Mouse (Mus musculus) thymus, adult 2 months (tissue): ENCODE data around the gene Tomt. TPM values are rescaled to one million over a fixed set of nuclear protein-coding genes. Genes with fewer than 3 reads are reported as not detected.

Experiments used
- DNase-seq: peaks from one replicate; pipeline ENCODE4 v3.0.0; 2021
- H3K27ac ChIP-seq: fragments of 200-500 bp; 2 replicates; pipeline ENCODE4 v1.5.1; 2012; ENCODE audit warnings: low read length, control low read depth; ENCODE audit not compliant: control insufficient read depth, insufficient read depth
- H3K27me3 ChIP-seq: fragments of 200-500 bp; 2 replicates; pipeline ENCODE4 v1.6.1; 2012; ENCODE audit warnings: mild to moderate bottlenecking, low read length, moderate library complexity, mixed read lengths; ENCODE audit not compliant: control insufficient read depth, insufficient read depth
- H3K36me3 ChIP-seq: fragments of 200-500 bp; 2 replicates; pipeline ENCODE4 v1.6.1; 2012; ENCODE audit warnings: mild to moderate bottlenecking, low read length, moderate library complexity; ENCODE audit not compliant: control insufficient read depth, insufficient read depth
- H3K4me1 ChIP-seq: fragments of 200-500 bp; replicated peaks from 2 replicates; pipeline ENCODE4 v1.6.1; 2012; ENCODE audit warnings: low read length; ENCODE audit not compliant: control insufficient read depth, insufficient read depth
- H3K4me3 ChIP-seq: fragments of 200-500 bp; 2 replicates; pipeline ENCODE4 v1.5.1; 2012; ENCODE audit warnings: mild to moderate bottlenecking, low read length, control low read depth, moderate library complexity; ENCODE audit not compliant: control insufficient read depth, insufficient read depth
- CTCF ChIP-seq: fragments of 200-500 bp; IDR thresholded peaks from 2 replicates; pipeline ENCODE4 v1.5.1; 2012; ENCODE audit warnings: mild to moderate bottlenecking, control low read depth, low read length, moderate library complexity, borderline replicate concordance; ENCODE audit not compliant: control insufficient read depth, poor library complexity, insufficient read depth; ENCODE audit errors: extremely low read depth
- POLR2A ChIP-seq: fragments of 200-500 bp; IDR thresholded peaks from 2 replicates; pipeline ENCODE4 v1.6.1; 2012; ENCODE audit warnings: mild to moderate bottlenecking, low read length, control low read depth, moderate library complexity; ENCODE audit not compliant: control insufficient read depth, poor library complexity, insufficient read depth; ENCODE audit errors: extremely low read depth
- WGBS: fragments of 180-500 bp; shearing (Covaris S2); methylation state at CpG from one replicate; pipeline ENCODE4 v1.1.7; 2018; 5-methylcytosine and 5-hydroxymethylcytosine counted together
- polyA plus RNA-seq: library from polyadenylated mRNA; depleted of rRNA; stranded (reverse); fragments of >200 nt; gene quantifications from 2 replicates; pipeline ENCODE4 v1.2.3, GENCODE M21; 2012

Tomt gene
- polyA plus RNA-seq, 1 experiment, result 0.20 TPM

DNA sequence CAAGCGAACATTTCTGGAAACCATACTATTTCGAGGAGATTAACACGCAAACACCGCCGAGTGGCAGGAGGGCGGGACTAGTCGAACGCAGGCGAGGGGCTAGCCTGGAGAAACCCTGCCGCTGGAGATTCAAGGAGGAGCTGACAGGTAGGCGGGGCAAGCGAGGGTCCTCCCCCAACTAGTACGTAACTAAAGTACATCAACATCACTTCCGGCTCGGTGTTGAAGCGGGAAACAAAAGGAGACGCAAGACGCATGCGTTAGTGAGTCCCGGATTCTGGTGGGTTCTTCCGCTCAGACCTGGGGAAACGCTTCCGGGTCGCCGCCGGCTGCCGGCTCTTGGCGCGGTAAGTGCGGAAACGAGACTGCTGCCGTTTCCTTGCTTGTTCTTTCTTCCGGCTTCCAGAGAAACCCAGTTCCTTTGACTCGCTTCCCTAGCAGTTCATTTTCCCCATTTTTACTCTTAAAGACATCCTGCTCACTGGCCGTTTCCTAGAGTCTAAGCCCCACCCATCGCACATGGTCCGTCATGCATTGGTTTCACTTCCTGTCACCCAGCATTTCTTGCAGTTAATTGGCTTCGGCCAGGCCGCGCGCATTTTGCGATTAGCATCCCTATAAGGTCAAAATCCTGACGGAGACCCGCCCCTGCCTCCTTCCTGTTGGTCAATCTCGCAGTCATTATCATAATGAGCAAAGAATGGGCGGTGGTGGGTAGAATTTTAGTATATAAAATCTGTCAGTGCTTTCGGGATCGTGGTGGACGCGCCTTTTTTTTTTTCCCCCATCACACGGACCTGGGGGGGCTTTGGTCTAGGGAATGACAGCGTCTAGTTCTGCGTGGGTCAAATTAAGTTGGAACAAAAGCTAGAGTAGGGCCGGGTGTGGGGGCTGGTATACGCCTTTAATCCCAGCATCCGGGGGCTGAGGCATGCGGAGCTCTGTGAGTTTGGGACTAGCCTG lies 9.8 kb downstream of the Tomt start:
- TF ChIP-seq POLR2A (peak; percentile 44; the same call in 1 of the 2 replicates), CTCF (0 out of 2 replicates have a peak, but pooled peaks have one; percentile 28)
- H3K4me3 ChIP-seq, result peak overlapping the region; percentile 58
- peaks cover 7% of the 10 kb centered on the region for H3K4me1 ChIP-seq
- peak overlapping the region; percentile 74 for H3K27ac ChIP-seq
- H3K27me3 ChIP-seq, result no peaks in the 10 kb centered on the region
- under 1% methylated on average over 57 of the region's 57 CpGs for WGBS
- no peaks in the 10 kb centered on the region for H3K36me3 ChIP-seq
- DNase-seq, result peak; percentile 97

DNA sequence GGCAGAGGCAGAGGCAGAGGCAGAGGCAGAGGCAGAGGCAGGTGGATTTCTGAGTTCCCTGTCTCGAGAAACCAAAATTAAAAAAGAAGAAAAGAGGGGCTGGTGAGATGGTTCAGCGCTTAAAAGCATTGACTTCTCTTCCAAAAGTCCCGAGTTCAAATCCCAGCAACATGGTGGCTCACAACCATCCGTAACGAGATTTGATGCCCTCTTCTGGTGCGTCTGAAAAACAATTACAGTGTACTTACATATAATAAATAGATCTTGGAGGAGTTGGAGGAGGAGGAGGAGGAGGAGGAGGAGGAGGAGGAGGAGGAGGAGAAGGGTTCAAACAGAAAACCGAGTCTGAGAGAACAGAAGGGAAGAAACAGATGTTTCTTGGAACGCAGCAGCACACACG lies 10.5 kb downstream of the Tomt start:
- no peak for TF ChIP-seq POLR2A
- TF ChIP-seq CTCF, result no peak
- peak overlapping the region; percentile 58 for H3K4me3 ChIP-seq
- no peak for DNase-seq
- H3K4me1 ChIP-seq, result peaks cover 7% of the 10 kb centered on the region
- 33% methylated on average over 9 of the region's 9 CpGs for WGBS
- no peak overlapping the region for H3K27ac ChIP-seq
- H3K36me3 ChIP-seq, result no peaks in the 10 kb centered on the region
- H3K27me3 ChIP-seq, result no peaks in the 10 kb centered on the region

DNA sequence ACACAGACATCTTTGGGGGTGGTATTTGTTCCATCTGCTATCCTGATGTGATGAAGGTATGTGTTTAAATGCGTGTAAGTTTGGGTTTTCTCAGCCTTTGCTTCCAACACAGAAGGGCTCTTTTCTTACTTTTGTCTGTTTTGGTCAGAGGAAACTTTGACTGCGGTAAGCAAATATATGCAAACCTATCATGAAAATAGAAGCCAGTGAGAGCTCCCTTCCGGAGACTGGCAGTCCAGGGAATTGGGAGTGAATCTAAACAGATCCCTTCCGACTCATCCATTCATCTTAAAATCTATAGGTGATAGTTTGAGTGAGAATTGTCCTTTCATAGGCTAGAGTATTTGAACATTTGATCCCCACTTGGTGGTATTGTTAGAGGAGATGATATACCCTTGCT lies 17.7 kb downstream of the Tomt start:
- no peak overlapping the region for H3K4me3 ChIP-seq
- no peak for DNase-seq
- TF ChIP-seq POLR2A (no peak), CTCF (no peak)
- no peak overlapping the region for H3K27ac ChIP-seq
- no peaks in the 10 kb centered on the region for H3K27me3 ChIP-seq
- H3K4me1 ChIP-seq, result no peaks in the 10 kb centered on the region
- no peaks in the 10 kb centered on the region for H3K36me3 ChIP-seq
- WGBS, result 86% methylated on average over 4 of the region's 4 CpGs

GRCm38 (mm10) chr7:101886274-101886673 lies 19.9 kb downstream of the Tomt start:
- 96% methylated on average over 6 of the region's 6 CpGs for WGBS
- Histone ChIP-seq H3K36me3 (no peaks in the 10 kb centered on the region), H3K4me1 (no peaks in the 10 kb centered on the region), H3K27me3 (no peaks in the 10 kb centered on the region), H3K27ac (no peak overlapping the region), H3K4me3 (no peak overlapping the region)
- TF ChIP-seq POLR2A (no peak), CTCF (no peak)
- no peak for DNase-seq

GRCm38 (mm10) chr7:101884160-101884559 lies 22.0 kb downstream of the Tomt start:
- H3K27me3 ChIP-seq, result no peaks in the 10 kb centered on the region
- H3K4me1 ChIP-seq, result no peaks in the 10 kb centered on the region
- WGBS, result 89% methylated on average over 4 of the region's 4 CpGs
- no peak for TF ChIP-seq POLR2A
- TF ChIP-seq CTCF, result no peak
- no peak overlapping the region for H3K27ac ChIP-seq
- no peaks in the 10 kb centered on the region for H3K36me3 ChIP-seq
- no peak overlapping the region for H3K4me3 ChIP-seq
- no peak for DNase-seq

- WGBS, result 92% methylated on average over 9 of the region's 9 CpGs
- no peaks in the 10 kb centered on the region for H3K36me3 ChIP-seq
- TF ChIP-seq CTCF (no peak), POLR2A (no peak)
- no peaks in the 10 kb centered on the region for H3K27me3 ChIP-seq
- H3K4me3 ChIP-seq, result no peak overlapping the region
- H3K27ac ChIP-seq, result no peak overlapping the region
- no peaks in the 10 kb centered on the region for H3K4me1 ChIP-seq
- no peak for DNase-seq
Observed at GRCm38 (mm10) chr7:101882413-101883154, 23.6 kb downstream of the Tomt start.
